Mouse (Mus musculus) forebrain, embryonic 11.5 days (tissue): ENCODE measurements at regions not wholly inside any gene's neighbourhood (a gene's known extent, or its start where the extent isn't known, plus 50 kb on each side); places are given as distances from the start of the nearest gene placed in this dataset.

Experiments used
- ATAC-seq: fragments of 200-750 bp; cut with Nextera tagmentation; replicated peaks from 2 replicates; pipeline ENCODE4 v1.8.0; 2017; ENCODE audit warnings: moderate TSS enrichment; ENCODE audit not compliant: low FRiP score
- DNase-seq: peaks from one replicate; pipeline ENCODE4 v3.0.0-alpha.2; 2017; ENCODE audit warnings: low spot score
- H3K27ac ChIP-seq: fragments of 300-500 bp; sonication (generic); 2 replicates; pipeline ENCODE4 v1.5.1; 2014; ENCODE audit warnings: low read depth, low read length
- H3K27me3 ChIP-seq: fragments of 300-500 bp; sonication (generic); 2 replicates; pipeline ENCODE4 v1.6.1; 2014; ENCODE audit warnings: mild to moderate bottlenecking, low read length, mixed read lengths; ENCODE audit not compliant: control insufficient read depth, insufficient read depth
- H3K36me3 ChIP-seq: fragments of 300-500 bp; sonication (generic); 2 replicates; pipeline ENCODE4 v1.6.1; 2014; ENCODE audit warnings: mild to moderate bottlenecking, low read length, moderate library complexity, mixed read lengths; ENCODE audit not compliant: control insufficient read depth, insufficient read depth
- H3K4me1 ChIP-seq: fragments of 300-500 bp; sonication (generic); replicated peaks from 2 replicates; pipeline ENCODE4 v1.6.1; 2014; ENCODE audit warnings: low read length, mixed read lengths; ENCODE audit not compliant: control insufficient read depth, insufficient read depth
- H3K4me2 ChIP-seq: fragments of 300-500 bp; sonication (generic); 2 replicates; pipeline ENCODE4 v1.6.1; 2014; ENCODE audit warnings: low read depth, mild to moderate bottlenecking, low read length, moderate library complexity, mixed read lengths; ENCODE audit not compliant: severe bottlenecking
- H3K4me3 ChIP-seq: fragments of 300-500 bp; sonication (generic); 2 replicates; pipeline ENCODE4 v1.5.1; 2014; ENCODE audit warnings: low read depth, low read length
- H3K9ac ChIP-seq: fragments of 300-500 bp; sonication (generic); 2 replicates; pipeline ENCODE4 v1.6.1; 2014; ENCODE audit warnings: low read length
- H3K9me3 ChIP-seq: fragments of 300-500 bp; sonication (generic); 2 replicates; pipeline ENCODE4 v1.6.1; 2016; ENCODE audit warnings: low read length, mixed read lengths; ENCODE audit not compliant: control insufficient read depth
- WGBS: fragments of 180-500 bp; shearing (Covaris S2); extraction: QIAGEN DNeasy Blood & Tissue Kit; methylation state at CpG from one replicate; pipeline ENCODE4 v1.1.7; 2014; 5-methylcytosine and 5-hydroxymethylcytosine counted together

- Histone ChIP-seq H3K27me3 (peaks cover 4% of the 10 kb centered on the region; the same call in 1 of the 2 replicates), H3K4me2 (no peak overlapping the region), H3K4me1 (peaks cover 5% of the 10 kb centered on the region; the same call in 1 of the 2 replicates), H3K4me3 (no peak overlapping the region), H3K9me3 (no peaks in the 10 kb centered on the region), H3K36me3 (no peaks in the 10 kb centered on the region), H3K27ac (no peak overlapping the region), H3K9ac (no peak overlapping the region)
- DNase-seq (no peak), ATAC-seq (no peak)
- 60% methylated on average over 12 of the region's 12 CpGs for WGBS
These were observed 67.2 kb upstream of the Ppp2r5c start for GRCm38 (mm10) chr12:110379721-110380120.

GRCm38 (mm10) chr12:110380831-110381750 lies 65.8 kb upstream of the Ppp2r5c start:
- ATAC-seq (no peak), DNase-seq (peak; percentile 45)
- 82% methylated on average over 25 of the region's 25 CpGs for WGBS
- Histone ChIP-seq H3K4me2 (no peak overlapping the region), H3K27ac (no peak overlapping the region), H3K27me3 (no peaks in the 10 kb centered on the region), H3K4me1 (peaks cover 3% of the 10 kb centered on the region; the same call in 1 of the 2 replicates), H3K9me3 (no peaks in the 10 kb centered on the region), H3K36me3 (no peaks in the 10 kb centered on the region), H3K9ac (no peak overlapping the region), H3K4me3 (no peak overlapping the region)

- WGBS = 51% methylated on average over 20 of the region's 20 CpGs
- H3K9me3 ChIP-seq = no peaks in the 10 kb centered on the region
- H3K4me3 ChIP-seq = no peak overlapping the region
- peak overlapping the region; percentile 18; the same call in 1 of the 2 replicates for H3K4me2 ChIP-seq
- no peaks in the 10 kb centered on the region for H3K36me3 ChIP-seq
- H3K9ac ChIP-seq = no peak overlapping the region
- H3K27ac ChIP-seq = no peak overlapping the region
- no peaks in the 10 kb centered on the region for H3K27me3 ChIP-seq
- ATAC-seq (no peak), DNase-seq (peak; percentile 63)
- peaks cover 4% of the 10 kb centered on the region; the same call in 1 of the 2 replicates for H3K4me1 ChIP-seq
These were observed 61.9 kb upstream of the Ppp2r5c start for GRCm38 (mm10) chr12:110385031-110385430.

GRCm38 (mm10) chr12:110385801-110386599 lies 60.9 kb upstream of the Ppp2r5c start:
- Histone ChIP-seq H3K27me3 (no peaks in the 10 kb centered on the region), H3K4me1 (peaks cover 4% of the 10 kb centered on the region; the same call in 1 of the 2 replicates), H3K27ac (no peak overlapping the region), H3K9ac (no peak overlapping the region), H3K4me3 (no peak overlapping the region), H3K36me3 (no peaks in the 10 kb centered on the region), H3K9me3 (no peaks in the 10 kb centered on the region), H3K4me2 (no peak overlapping the region)
- ATAC-seq = no peak
- DNase-seq = no peak
- WGBS = 71% methylated on average over 20 of the region's 20 CpGs

GRCm38 (mm10) chr12:110387056-110387455 lies 59.9 kb upstream of the Ppp2r5c start:
- Histone ChIP-seq H3K4me2 (no peak overlapping the region), H3K36me3 (no peaks in the 10 kb centered on the region), H3K27ac (no peak overlapping the region), H3K9me3 (no peaks in the 10 kb centered on the region), H3K9ac (no peak overlapping the region), H3K4me3 (no peak overlapping the region), H3K27me3 (no peaks in the 10 kb centered on the region), H3K4me1 (peaks cover 4% of the 10 kb centered on the region; the same call in 1 of the 2 replicates)
- no peak for ATAC-seq
- no peak for DNase-seq
- 68% methylated on average over 11 of the region's 11 CpGs for WGBS

- no peak for ATAC-seq
- Histone ChIP-seq H3K9ac (no peak overlapping the region), H3K9me3 (no peaks in the 10 kb centered on the region), H3K4me2 (no peak overlapping the region), H3K4me1 (peaks cover 4% of the 10 kb centered on the region; the same call in 1 of the 2 replicates), H3K4me3 (no peak overlapping the region), H3K36me3 (no peaks in the 10 kb centered on the region), H3K27ac (no peak overlapping the region), H3K27me3 (no peaks in the 10 kb centered on the region)
- WGBS = 76% methylated on average over 4 of the region's 4 CpGs
- no peak for DNase-seq
These were observed 59.4 kb upstream of the Ppp2r5c start for GRCm38 (mm10) chr12:110387567-110387966.

- ATAC-seq (no peak), DNase-seq (no peak)
- Histone ChIP-seq H3K9me3 (no peaks in the 10 kb centered on the region), H3K27me3 (no peaks in the 10 kb centered on the region), H3K9ac (no peak overlapping the region), H3K4me1 (peaks cover 4% of the 10 kb centered on the region; the same call in 1 of the 2 replicates), H3K36me3 (no peaks in the 10 kb centered on the region), H3K4me2 (no peak overlapping the region), H3K27ac (no peak overlapping the region), H3K4me3 (no peak overlapping the region)
- WGBS = 81% methylated on average over 12 of the region's 12 CpGs
These were observed 57.5 kb upstream of the Ppp2r5c start for GRCm38 (mm10) chr12:110389439-110389838.

- 90% methylated on average over 8 of the region's 8 CpGs for WGBS
- no peaks in the 10 kb centered on the region for H3K27me3 ChIP-seq
- H3K27ac ChIP-seq = no peak overlapping the region
- no peak overlapping the region for H3K4me2 ChIP-seq
- no peak for DNase-seq
- no peak overlapping the region for H3K4me3 ChIP-seq
- no peaks in the 10 kb centered on the region for H3K9me3 ChIP-seq
- H3K4me1 ChIP-seq = no peaks in the 10 kb centered on the region
- no peak for ATAC-seq
- no peaks in the 10 kb centered on the region for H3K36me3 ChIP-seq
- no peak overlapping the region for H3K9ac ChIP-seq
These were observed 55.5 kb upstream of the Ppp2r5c start for GRCm38 (mm10) chr12:110391464-110391863.
